Mouse (Mus musculus): ENCODE data around the gene Sufu.

The Sufu gene

GRCm38 (mm10) chr19:46517529-46518351 lies 121.0 kb downstream of the Sufu start:
- DNase-seq: peak; percentile 44

GRCm38 (mm10) chr19:46518352-46518787 lies 121.7 kb downstream of the Sufu start:
- DNase-seq: peak; percentile 91

GRCm38 (mm10) chr19:46518828-46519621 lies 122.3 kb downstream of the Sufu start:
- peak; percentile 24 for DNase-seq

GRCm38 (mm10) chr19:46521698-46522097 lies 125.0 kb downstream of the Sufu start:
- DNase-seq: no peak

GRCm38 (mm10) chr19:46522433-46523044 lies 125.8 kb downstream of the Sufu start:
- no peak for DNase-seq

- DNase-seq: no peak
Measured at GRCm38 (mm10) chr19:46523131-46523479, 126.4 kb downstream of the Sufu start.

GRCm38 (mm10) chr19:46523480-46524151 lies 126.9 kb downstream of the Sufu start:
- peak; percentile 53 for DNase-seq

GRCm38 (mm10) chr19:46524152-46524544 lies 127.5 kb downstream of the Sufu start:
- DNase-seq: no peak

- peak; percentile 30 for DNase-seq
Measured at GRCm38 (mm10) chr19:46524601-46525321, 128.1 kb downstream of the Sufu start.

GRCm38 (mm10) chr19:46525691-46526631 lies 129.3 kb downstream of the Sufu start:
- DNase-seq: no peak

- peak; percentile 68 for DNase-seq
Measured at GRCm38 (mm10) chr19:46527632-46528528, 131.2 kb downstream of the Sufu start.

- DNase-seq: peak; percentile 84
Measured at GRCm38 (mm10) chr19:46528529-46529213, 132.0 kb downstream of the Sufu start.

GRCm38 (mm10) chr19:46529601-46530448 lies 133.1 kb downstream of the Sufu start:
- DNase-seq: peak; percentile 14

GRCm38 (mm10) chr19:46530449-46530990 lies 133.8 kb downstream of the Sufu start:
- no peak for DNase-seq

GRCm38 (mm10) chr19:46531071-46532030 lies 134.7 kb downstream of the Sufu start:
- DNase-seq: peak; percentile 31

GRCm38 (mm10) chr19:46532031-46532688 lies 135.5 kb downstream of the Sufu start:
- peak; percentile 55 for DNase-seq
